Mouse (Mus musculus) myocyte (in vitro differentiated cells): ENCODE results near the gene Pank3. TPM values are rescaled to one million over a fixed set of nuclear protein-coding genes. Genes with fewer than 3 reads are reported as not detected.
A peak's percentile ranks its signal among the peaks of the same experiment; 100 is the strongest.

Source experiments
- H3K27me3 ChIP-seq: one replicate; pipeline ENCODE4 v1.6.1; 2011; ENCODE audit not compliant: control insufficient read depth, insufficient read depth, insufficient read length
- H3K36me3 ChIP-seq: one replicate; pipeline ENCODE4 v1.6.1; 2011; ENCODE audit not compliant: control insufficient read depth, insufficient read depth
- H3K4me2 ChIP-seq: one replicate; pipeline ENCODE4 v1.6.1; 2011; ENCODE audit warnings: low read depth, control low read depth
- H3K4me3 ChIP-seq: one replicate; pipeline ENCODE4 v1.5.1; 2011; ENCODE audit warnings: mild to moderate bottlenecking, control low read depth, moderate library complexity
- H3K79me2 ChIP-seq: one replicate; pipeline ENCODE4 v1.6.1; 2011; ENCODE audit not compliant: control insufficient read depth, insufficient read depth
- H3ac ChIP-seq: one replicate; pipeline ENCODE4 v1.6.1; 2011; ENCODE audit not compliant: control insufficient read depth, insufficient read length
- CEBPB ChIP-seq: IDR thresholded peaks from 2 replicates; pipeline ENCODE4 v1.6.1; 2011; ENCODE audit warnings: mild to moderate bottlenecking, moderate library complexity; ENCODE audit not compliant: poor library complexity, insufficient read depth, severe bottlenecking
- E2F4 ChIP-seq: IDR thresholded peaks from one replicate; pipeline ENCODE4 v1.6.1; 2011; ENCODE audit warnings: mild to moderate bottlenecking, control low read depth, moderate library complexity; ENCODE audit not compliant: insufficient read depth
- MAX ChIP-seq: IDR thresholded peaks from one replicate; pipeline ENCODE4 v1.6.1; 2011; ENCODE audit warnings: low read depth, mild to moderate bottlenecking, control low read depth
- MYOD1 ChIP-seq, 3 experiments: IDR thresholded peaks; one replicate each; pipeline ENCODE4 v1.6.1; 2011; ENCODE audit warnings: control low read depth in 2 of 3, low read depth in 2 of 3, mild to moderate bottlenecking in 2 of 3, moderate library complexity in 1 of 3; ENCODE audit not compliant: insufficient read length in 2 of 3, control insufficient read depth in 1 of 3
- MYOG ChIP-seq, 3 experiments: IDR thresholded peaks; one replicate each; pipeline ENCODE4 v1.6.1; 2011; ENCODE audit warnings: control low read depth in 2 of 3, low read depth in 2 of 3, mild to moderate bottlenecking in 2 of 3; ENCODE audit not compliant: insufficient read length in 2 of 3, control insufficient read depth in 1 of 3, insufficient read depth in 1 of 3
- POLR2A ChIP-seq: IDR thresholded peaks from one replicate; pipeline ENCODE4 v1.6.1; 2011; ENCODE audit warnings: low read depth, mild to moderate bottlenecking, control low read depth, moderate library complexity; ENCODE audit not compliant: insufficient read length
- POLR2AphosphoS2 ChIP-seq: IDR thresholded peaks from one replicate; pipeline ENCODE4 v1.6.1; 2011; ENCODE audit warnings: low read depth, control low read depth; ENCODE audit not compliant: insufficient read length
- REST ChIP-seq: IDR thresholded peaks from one replicate; pipeline ENCODE4 v1.6.1; 2011; ENCODE audit warnings: mild to moderate bottlenecking, control low read depth, moderate library complexity; ENCODE audit not compliant: insufficient read depth, insufficient read length
- SRF ChIP-seq: IDR thresholded peaks from one replicate; pipeline ENCODE4 v1.6.1; 2011; ENCODE audit warnings: low read depth; ENCODE audit not compliant: control insufficient read depth, insufficient read length
- TCF12 ChIP-seq: IDR thresholded peaks from one replicate; pipeline ENCODE4 v1.6.1; 2011; ENCODE audit warnings: mild to moderate bottlenecking, control low read depth; ENCODE audit not compliant: poor library complexity, insufficient read depth, severe bottlenecking
- TCF3 ChIP-seq: IDR thresholded peaks from one replicate; pipeline ENCODE4 v1.6.1; 2011; ENCODE audit warnings: low read depth, control low read depth; ENCODE audit not compliant: insufficient read length
- USF1 ChIP-seq: IDR thresholded peaks from one replicate; pipeline ENCODE4 v1.6.1; 2011; ENCODE audit warnings: low read depth, mild to moderate bottlenecking, control low read depth, moderate library complexity
- polyA plus RNA-seq: library from polyadenylated mRNA; unstranded; fragments of >200 nt; fragmentation: generic; extraction: Trizol; gene quantifications from one replicate; pipeline ENCODE4 v1.2.1, GENCODE M21; 2012; ENCODE audit warnings: missing spikeins

The Pank3 gene
- polyA plus RNA-seq, 1 experiment, result 8.6 TPM

- no peak overlapping the region for H3K4me2 ChIP-seq
- no peak overlapping the region for H3K4me3 ChIP-seq
- H3ac ChIP-seq, result no peak overlapping the region
- peak; percentile 58; the same call in 1 of the 2 replicates for TF ChIP-seq CEBPB
- TF ChIP-seq TCF12, result no peak
- TF ChIP-seq POLR2AphosphoS2, result no peak
- no peak for TF ChIP-seq TCF3
- no peak for TF ChIP-seq REST
- H3K27me3 ChIP-seq, result no peaks in the 10 kb centered on the region
- no peaks in the 10 kb centered on the region for H3K79me2 ChIP-seq
- no peaks in the 10 kb centered on the region for H3K36me3 ChIP-seq
These were observed 18.7 kb upstream of the Pank3 start for GRCm38 (mm10) chr11:35750578-35750977.

DNA sequence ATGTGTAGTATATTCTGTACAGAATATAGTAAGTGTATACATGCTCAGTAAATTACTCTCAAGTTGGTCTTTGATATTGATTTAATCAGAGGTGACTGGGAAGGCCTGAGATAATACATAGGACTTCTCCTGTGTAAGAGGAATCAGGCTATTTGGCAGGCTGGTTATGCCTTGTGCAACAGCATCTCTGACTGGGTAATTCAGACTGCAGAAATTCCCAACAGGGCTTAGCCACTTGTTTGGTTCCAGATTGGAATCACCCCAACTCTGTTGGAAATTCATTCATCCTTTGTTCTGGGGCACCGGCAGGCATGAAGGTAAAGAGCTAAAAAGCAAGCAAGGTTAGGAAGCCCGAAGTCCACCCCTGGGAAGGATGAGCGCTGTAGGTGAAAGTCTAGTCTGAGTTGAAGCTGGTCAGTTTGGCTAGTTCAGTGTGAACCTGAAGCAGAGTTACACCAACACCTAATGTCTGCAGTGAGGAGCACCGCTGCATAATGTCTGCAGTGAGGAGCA, 14.3 kb upstream of the Pank3 start:
- H3ac ChIP-seq, result no peak overlapping the region

DNA sequence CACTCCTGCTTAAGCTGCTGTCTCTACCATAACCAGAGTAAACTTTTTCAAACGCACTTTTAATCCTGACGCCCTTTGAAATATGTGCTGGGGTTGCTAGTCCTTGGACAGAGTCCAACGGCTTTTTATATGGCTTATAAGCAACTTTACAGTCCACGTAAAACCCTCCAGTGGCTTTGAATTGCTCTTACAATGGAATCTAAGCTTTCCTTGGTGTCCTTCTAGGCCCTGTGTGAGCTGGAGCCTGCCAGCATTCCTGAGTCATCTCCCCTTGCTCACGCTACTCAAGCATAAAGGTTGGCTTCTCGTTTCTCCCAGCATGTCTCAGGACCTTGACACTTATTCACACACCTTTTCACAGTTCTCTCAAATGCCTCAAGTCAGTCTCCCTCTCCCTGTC, 13.7 kb upstream of the Pank3 start:
- H3K36me3 ChIP-seq, result no peaks in the 10 kb centered on the region
- peaks cover 5% of the 10 kb centered on the region for H3K27me3 ChIP-seq
- no peak overlapping the region for H3K4me3 ChIP-seq
- H3K4me2 ChIP-seq, result no peak overlapping the region
- no peak overlapping the region for H3ac ChIP-seq
- TF ChIP-seq MYOD1 (IDR thresholded peaks at IDR 0.05; ENCODE audit: control insufficient read depth in 1 of 3, insufficient read length in 2 of 3, low read depth in 2 of 3) (no peak), TCF12 (no peak), CEBPB (no peak), E2F4 (no peak), REST (no peak), MYOG (IDR thresholded peaks at IDR 0.05; ENCODE audit: control insufficient read depth in 1 of 3, insufficient read depth in 1 of 3, insufficient read length in 2 of 3, low read depth in 2 of 3) (no peak), MAX (no peak), USF1 (no peak), TCF3 (no peak), POLR2AphosphoS2 (no peak)
- no peaks in the 10 kb centered on the region for H3K79me2 ChIP-seq

More for the DNA sequence above, 14.3 kb upstream of the Pank3 start:
- Histone ChIP-seq H3K4me3 (no peak overlapping the region), H3K36me3 (no peaks in the 10 kb centered on the region), H3K79me2 (no peaks in the 10 kb centered on the region), H3K27me3 (peaks cover 5% of the 10 kb centered on the region), H3K4me2 (no peak overlapping the region)
- TF ChIP-seq SRF (no peak), TCF12 (no peak)

DNA sequence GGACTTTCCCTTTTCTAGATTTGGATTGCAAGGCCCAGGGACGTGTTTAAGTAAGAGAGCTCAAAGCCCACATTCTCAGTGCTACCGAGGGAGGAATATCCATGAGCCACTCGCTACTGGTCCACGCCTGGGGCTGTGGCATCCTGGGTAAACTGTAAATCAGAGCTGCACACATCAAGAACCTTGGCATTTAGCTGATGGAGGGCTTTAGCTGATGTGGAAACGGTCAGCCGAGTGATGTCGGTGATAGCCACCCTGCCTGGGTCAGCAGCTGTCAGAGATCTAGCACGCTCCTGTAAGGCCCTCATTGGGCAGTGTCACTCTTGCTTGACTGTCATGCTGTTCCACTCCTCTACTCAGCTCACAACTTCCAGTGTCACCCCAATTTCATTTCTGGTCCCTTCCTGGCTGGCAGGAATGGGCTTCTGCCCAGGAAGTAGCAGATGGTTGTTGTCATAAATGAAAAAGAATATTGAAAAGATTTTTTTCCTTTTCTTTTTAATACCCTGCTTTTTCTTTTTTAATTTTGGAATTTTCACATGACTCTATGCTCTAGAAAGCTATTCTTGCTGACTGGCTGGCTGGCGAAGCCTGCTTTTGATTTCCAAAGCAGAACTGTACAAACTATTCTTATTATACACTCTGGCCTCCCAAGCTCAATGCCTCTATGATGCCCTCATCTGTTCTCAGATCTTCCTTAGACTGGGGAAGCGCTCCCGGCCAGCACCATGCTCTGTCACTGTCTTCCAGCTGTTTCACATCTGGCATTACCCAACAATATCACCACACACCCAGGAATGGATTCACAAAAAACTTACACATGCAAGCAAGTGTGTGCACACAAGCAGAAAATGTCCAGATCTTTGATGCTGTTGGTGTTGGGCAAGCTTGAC, 12.6 kb upstream of the Pank3 start:
- Histone ChIP-seq H3K36me3 (no peaks in the 10 kb centered on the region), H3K27me3 (peaks cover 5% of the 10 kb centered on the region), H3ac (no peak overlapping the region), H3K4me3 (no peak overlapping the region), H3K4me2 (no peak overlapping the region), H3K79me2 (no peaks in the 10 kb centered on the region)
- TF ChIP-seq TCF3 (no peak), CEBPB (no peak), E2F4 (no peak), REST (no peak), USF1 (no peak), MYOD1 (IDR thresholded peaks at IDR 0.05; ENCODE audit: control insufficient read depth in 1 of 3, insufficient read length in 2 of 3, low read depth in 2 of 3) (no peak), TCF12 (no peak), SRF (no peak), POLR2A (no peak), POLR2AphosphoS2 (no peak)

DNA sequence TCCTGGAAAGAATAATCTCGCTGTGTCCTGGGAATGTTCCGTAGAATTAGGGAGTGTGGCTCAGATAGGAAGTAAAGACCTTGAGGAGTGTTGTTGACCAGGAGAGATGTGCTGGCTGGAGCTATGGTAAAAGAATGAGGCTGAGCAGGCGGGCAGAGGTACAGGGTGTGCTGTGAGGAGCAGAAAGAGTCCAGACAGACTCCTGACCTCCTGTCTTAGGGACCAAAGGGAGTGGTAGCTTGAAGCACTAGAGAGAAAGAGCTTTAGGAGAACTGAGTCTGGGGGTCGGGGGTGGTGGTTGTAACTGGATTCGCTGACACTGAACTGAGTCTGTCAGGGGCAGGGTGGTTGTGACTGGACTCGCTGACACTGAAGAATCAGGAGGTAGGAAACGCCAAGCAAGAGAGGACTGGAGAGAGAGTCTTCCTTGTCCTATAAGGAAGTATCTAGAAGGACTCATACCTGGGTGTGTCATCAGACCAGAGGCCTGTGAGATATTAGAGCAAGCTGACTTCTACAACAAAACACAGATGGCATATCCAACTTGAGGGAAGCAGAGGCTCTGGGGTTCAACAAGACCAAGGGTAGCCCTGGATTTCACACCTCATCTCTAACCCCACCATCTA, 9.2 kb upstream of the Pank3 start:
- Histone ChIP-seq H3ac (no peak overlapping the region), H3K79me2 (no peaks in the 10 kb centered on the region), H3K36me3 (no peaks in the 10 kb centered on the region), H3K4me2 (no peak overlapping the region), H3K27me3 (peaks cover 5% of the 10 kb centered on the region), H3K4me3 (no peak overlapping the region)
- TF ChIP-seq MYOG (IDR thresholded peaks at IDR 0.05; ENCODE audit: control insufficient read depth in 1 of 3, insufficient read depth in 1 of 3, insufficient read length in 2 of 3, low read depth in 2 of 3) (no peak), POLR2AphosphoS2 (no peak), REST (no peak)
